16 mouse cellular contexts compared by ENCODE assay signal in the genomic region with DNA sequence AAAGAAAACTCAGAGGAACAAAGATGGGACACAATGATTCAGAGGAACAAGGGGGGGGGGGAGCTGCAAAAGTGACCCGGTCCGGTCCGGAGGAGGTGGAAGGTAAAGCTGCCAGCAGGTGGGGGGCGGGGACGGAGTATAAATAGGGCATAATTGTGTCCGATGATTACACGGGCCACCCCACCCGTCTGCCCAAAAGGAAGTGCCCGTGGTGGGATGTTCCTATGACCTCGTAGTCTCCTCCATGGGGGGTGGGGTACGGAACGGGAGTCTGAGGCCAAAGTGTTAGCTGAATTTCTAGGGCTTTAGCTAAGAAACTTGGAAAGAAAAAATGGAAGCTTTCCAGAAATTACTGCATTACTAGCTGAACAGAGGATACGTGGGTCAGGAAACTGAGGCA. TPM values are rescaled to one million over a fixed set of nuclear protein-coding genes. Genes with fewer than 3 reads are reported as not detected.
A peak's percentile ranks its signal among the peaks of the same experiment; 100 is the strongest.
DNase-seq lines count a peak whose midpoint lies in the region; ATAC-seq and TF ChIP-seq lines count a peak whose summit lies in the region.
"Had no signal": no experiment of that assay in that cellular context is flagged by ENCODE, and none has a peak within 500 bp of the region (broad histone marks: within the 10 kb centered on the region; RNA-seq: fewer than 3 reads in every experiment).

No protein-coding gene starts in this region.

- TF ChIP-seq CTCF in liver, postnatal 0 days (IDR thresholded peaks at IDR 0.05; ENCODE audit: low read depth), result no peak

- no peak for DNase-seq in heart, postnatal 4 days
- DNase-seq in liver, postnatal 0 days, result no peak
- no peak for DNase-seq in layer of hippocampus, adult 18-20 months (ENCODE audit: low spot score in 2 of 2)
- DNase-seq: adrenal gland, postnatal 10 days; heart, adult 11 months; thymus, postnatal 25 days had no signal

- peaks cover 19% of the 10 kb centered on the region for H3K27me3 ChIP-seq in heart, embryonic 11.5 days (ENCODE audit: control insufficient read depth, insufficient read depth, low read length)
- H3K27me3 ChIP-seq in liver, embryonic 12.5 days (replicated peaks), result peaks cover 91% of the 10 kb centered on the region
- H3K27me3 ChIP-seq in liver, postnatal 0 days (ENCODE audit: insufficient read depth, low read length), result peaks cover 40% of the 10 kb centered on the region
- no peaks in the 10 kb centered on the region for H3K27me3 ChIP-seq in embryonic facial prominence, embryonic 13.5 days
- no peaks in the 10 kb centered on the region for H3K27me3 ChIP-seq in stomach, embryonic 14.5 days (ENCODE audit: control insufficient read depth, insufficient read depth, low read length)

- no peak overlapping the region for H3K27ac ChIP-seq in heart, embryonic 11.5 days (ENCODE audit: low read depth, low read length)
- no peak overlapping the region for H3K27ac ChIP-seq in liver, embryonic 12.5 days
- no peak overlapping the region for H3K27ac ChIP-seq in liver, postnatal 0 days (ENCODE audit: low read depth)
- peak overlapping the region; percentile 88 for H3K27ac ChIP-seq in embryonic facial prominence, embryonic 13.5 days
- peak overlapping the region; percentile 44; the same call in 1 of the 2 replicates for H3K27ac ChIP-seq in stomach, embryonic 14.5 days (ENCODE audit: low read length)
- H3K27ac ChIP-seq: kidney, postnatal 0 days; midbrain, embryonic 15.5 days had no signal

- H3K4me3 ChIP-seq in heart, embryonic 11.5 days (ENCODE audit: low read depth, low read length), result no peak overlapping the region
- H3K4me3 ChIP-seq in liver, embryonic 12.5 days, result no peak overlapping the region
- H3K4me3 ChIP-seq in liver, postnatal 0 days (ENCODE audit: low read depth, low read length), result no peak overlapping the region
- H3K4me3 ChIP-seq in embryonic facial prominence, embryonic 13.5 days, result peak overlapping the region; percentile 28
- peak overlapping the region; percentile 17; the same call in 1 of the 2 replicates for H3K4me3 ChIP-seq in stomach, embryonic 14.5 days (ENCODE audit: low read depth, low read length)
- H3K4me3 ChIP-seq: midbrain, embryonic 15.5 days had no signal

- H3K4me1 ChIP-seq in heart, embryonic 11.5 days (ENCODE audit: control insufficient read depth, insufficient read depth, low read length), result peaks cover 17% of the 10 kb centered on the region
- H3K4me1 ChIP-seq in liver, embryonic 12.5 days, result peaks cover 32% of the 10 kb centered on the region
- no peaks in the 10 kb centered on the region for H3K4me1 ChIP-seq in liver, postnatal 0 days (ENCODE audit: insufficient read depth)
- H3K4me1 ChIP-seq in embryonic facial prominence, embryonic 13.5 days, result peaks cover 39% of the 10 kb centered on the region
- H3K4me1 ChIP-seq in stomach, embryonic 14.5 days (ENCODE audit: control insufficient read depth, insufficient read depth, low read length), result peaks cover 18% of the 10 kb centered on the region

- peak overlapping the region; percentile 36 for H3K4me2 ChIP-seq in heart, embryonic 11.5 days
- H3K4me2 ChIP-seq in liver, embryonic 12.5 days, result peak overlapping the region; percentile 13; the same call in 1 of the 2 replicates
- H3K4me2 ChIP-seq in liver, postnatal 0 days (ENCODE audit: low read depth, low read length), result no peak overlapping the region; the same call in 1 of the 2 replicates
- H3K4me2 ChIP-seq in embryonic facial prominence, embryonic 13.5 days, result peak overlapping the region; percentile 54
- H3K4me2 ChIP-seq in stomach, embryonic 14.5 days (replicated peaks; ENCODE audit: low read depth, low read length), result peak overlapping the region; percentile 39
- H3K4me2 ChIP-seq: midbrain, embryonic 15.5 days had no signal

- no peak for TF ChIP-seq EP300 in liver, postnatal 0 days (IDR thresholded peaks at IDR 0.05; ENCODE audit: low read depth)

- WGBS in heart, embryonic 11.5 days (ENCODE audit: insufficient replicate concordance), result 12% methylated on average over 13 of the region's 13 CpGs
- 14% methylated on average over 13 of the region's 13 CpGs for WGBS in liver, embryonic 12.5 days (ENCODE audit: insufficient replicate concordance)
- WGBS in liver, postnatal 0 days (ENCODE audit: insufficient replicate concordance), result 21% methylated on average over 13 of the region's 13 CpGs
- 9% methylated on average over 13 of the region's 13 CpGs for WGBS in embryonic facial prominence, embryonic 13.5 days
- 27% methylated on average over 13 of the region's 13 CpGs for WGBS in stomach, embryonic 14.5 days

- H3K9ac ChIP-seq in heart, embryonic 11.5 days (ENCODE audit: low read depth, low read length), result no peak overlapping the region
- no peak overlapping the region for H3K9ac ChIP-seq in liver, embryonic 12.5 days
- H3K9ac ChIP-seq in liver, postnatal 0 days (replicated peaks), result no peak overlapping the region
- H3K9ac ChIP-seq in embryonic facial prominence, embryonic 13.5 days, result peak overlapping the region; percentile 58; the same call in 1 of the 2 replicates
- H3K9ac ChIP-seq in stomach, embryonic 14.5 days (replicated peaks; ENCODE audit: low read depth, low read length), result no peak overlapping the region
- H3K9ac ChIP-seq: midbrain, embryonic 15.5 days had no signal

- H3K9me3 ChIP-seq in heart, embryonic 11.5 days (replicated peaks; ENCODE audit: control insufficient read depth, low read length), result no peaks in the 10 kb centered on the region
- no peaks in the 10 kb centered on the region for H3K9me3 ChIP-seq in liver, embryonic 12.5 days (replicated peaks)
- no peaks in the 10 kb centered on the region for H3K9me3 ChIP-seq in liver, postnatal 0 days (ENCODE audit: low read length)
- H3K9me3 ChIP-seq in embryonic facial prominence, embryonic 13.5 days, result no peaks in the 10 kb centered on the region
- H3K9me3 ChIP-seq in stomach, embryonic 14.5 days (ENCODE audit: control insufficient read depth, low read depth, low read length), result no peaks in the 10 kb centered on the region
- H3K9me3 ChIP-seq: midbrain, embryonic 15.5 days had no signal

- ATAC-seq in heart, embryonic 11.5 days (replicated peaks; ENCODE audit: insufficient number of reproducible peaks, low FRiP score, low TSS enrichment), result no peak
- ATAC-seq in liver, embryonic 12.5 days, result no peak
- ATAC-seq in liver, postnatal 0 days, result no peak
- no peak for ATAC-seq in embryonic facial prominence, embryonic 13.5 days (ENCODE audit: insufficient number of reproducible peaks, insufficient read depth, low FRiP score, low TSS enrichment, low read depth)
- no peak for ATAC-seq in stomach, embryonic 14.5 days (ENCODE audit: insufficient number of reproducible peaks, insufficient read depth, low FRiP score, low read depth)
- no peak for ATAC-seq in frontal cortex, adult (ENCODE audit: low TSS enrichment)
- ATAC-seq: forebrain, embryonic 16.5 days; midbrain, embryonic 15.5 days; Patski had no signal

- no peaks in the 10 kb centered on the region for H3K36me3 ChIP-seq in heart, embryonic 11.5 days (ENCODE audit: control insufficient read depth, insufficient read depth, low read length)
- H3K36me3 ChIP-seq in liver, embryonic 12.5 days, result no peaks in the 10 kb centered on the region
- no peaks in the 10 kb centered on the region for H3K36me3 ChIP-seq in liver, postnatal 0 days (replicated peaks; ENCODE audit: insufficient read depth, low read length)
- H3K36me3 ChIP-seq in embryonic facial prominence, embryonic 13.5 days, result no peaks in the 10 kb centered on the region
- H3K36me3 ChIP-seq in stomach, embryonic 14.5 days (ENCODE audit: control insufficient read depth, insufficient read depth, low read length), result no peaks in the 10 kb centered on the region
- H3K36me3 ChIP-seq: midbrain, embryonic 15.5 days had no signal

RNA-seq across cellular contexts. Expression of gene Sp7, which starts 3.0 kb away (rescaled TPM):
- polyA plus RNA-seq in heart, embryonic 11.5 days (2014; fragmentation: Nextera tagmentation; extraction: Ambion mirVana), result 0.20 and 0.52 TPM in 2 replicates
- total RNA-seq in heart, postnatal 4 days (2021), result not detected
- polyA plus RNA-seq in liver, embryonic 12.5 days (2016; fragmentation: Nextera tagmentation; extraction: Ambion mirVana), result 0.37 and 0.63 TPM in 2 replicates
- not detected in 2 replicates for polyA plus RNA-seq in liver, postnatal 0 days (2015; fragmentation: Nextera tagmentation; extraction: Ambion mirVana)
- polyA plus RNA-seq in embryonic facial prominence, embryonic 13.5 days (2015; fragmentation: Nextera tagmentation; extraction: Ambion mirVana), result 24.1 and 32.7 TPM in 2 replicates
- 2.0 and 2.5 TPM in 2 replicates for polyA plus RNA-seq in stomach, embryonic 14.5 days (2014; fragmentation: Nextera tagmentation; extraction: Ambion mirVana)
- under 1 TPM; 0.41 to 0.45 TPM for total RNA-seq in layer of hippocampus, adult 18-20 months (2021)
- polyA plus RNA-seq: Patski; small intestine, adult 2 months had no signal

RNA-seq across cellular contexts. Expression of gene Aaas, which starts 19.4 kb away (rescaled TPM):
- polyA plus RNA-seq in heart, embryonic 11.5 days (2014; fragmentation: Nextera tagmentation; extraction: Ambion mirVana), result 62.9 and 64.9 TPM in 2 replicates
- total RNA-seq in heart, postnatal 4 days (2021), result 10 to 100 TPM; 29.2 to 30.0 TPM
- 69.7 and 74.7 TPM in 2 replicates for polyA plus RNA-seq in liver, embryonic 12.5 days (2016; fragmentation: Nextera tagmentation; extraction: Ambion mirVana)
- 15.6 and 18.8 TPM in 2 replicates for polyA plus RNA-seq in liver, postnatal 0 days (2015; fragmentation: Nextera tagmentation; extraction: Ambion mirVana)
- polyA plus RNA-seq in embryonic facial prominence, embryonic 13.5 days (2015; fragmentation: Nextera tagmentation; extraction: Ambion mirVana), result 72.9 and 80.6 TPM in 2 replicates
- polyA plus RNA-seq in stomach, embryonic 14.5 days (2014; fragmentation: Nextera tagmentation; extraction: Ambion mirVana), result 63.8 and 68.4 TPM in 2 replicates
- total RNA-seq in layer of hippocampus, adult 18-20 months (2021), result 10 to 100 TPM; 19.2 to 23.6 TPM

RNA-seq across cellular contexts. Expression of gene Sp1, which starts 36.0 kb away (rescaled TPM):
- 7.5 and 8.1 TPM in 2 replicates for polyA plus RNA-seq in heart, embryonic 11.5 days (2014; fragmentation: Nextera tagmentation; extraction: Ambion mirVana)
- total RNA-seq in heart, postnatal 4 days (2021), result 10 to 100 TPM; 55.5 to 74.3 TPM
- polyA plus RNA-seq in liver, embryonic 12.5 days (2016; fragmentation: Nextera tagmentation; extraction: Ambion mirVana), result 5.1 and 5.6 TPM in 2 replicates
- polyA plus RNA-seq in liver, postnatal 0 days (2015; fragmentation: Nextera tagmentation; extraction: Ambion mirVana), result 2.8 and 2.9 TPM in 2 replicates
- polyA plus RNA-seq in embryonic facial prominence, embryonic 13.5 days (2015; fragmentation: Nextera tagmentation; extraction: Ambion mirVana), result 12.3 and 14.1 TPM in 2 replicates
- 16.9 and 18.9 TPM in 2 replicates for polyA plus RNA-seq in stomach, embryonic 14.5 days (2014; fragmentation: Nextera tagmentation; extraction: Ambion mirVana)
- 10 to 100 TPM; 25.7 to 26.3 TPM for total RNA-seq in layer of hippocampus, adult 18-20 months (2021)

RNA-seq across cellular contexts. Expression of gene Myg1, which starts 38.5 kb away (rescaled TPM):
- polyA plus RNA-seq in heart, embryonic 11.5 days (2014; fragmentation: Nextera tagmentation; extraction: Ambion mirVana), result 72.7 and 77.8 TPM in 2 replicates
- 10 to 100 TPM; 31.8 to 37.3 TPM for total RNA-seq in heart, postnatal 4 days (2021)
- 62.0 and 66.8 TPM in 2 replicates for polyA plus RNA-seq in liver, embryonic 12.5 days (2016; fragmentation: Nextera tagmentation; extraction: Ambion mirVana)
- 28.1 and 30.8 TPM in 2 replicates for polyA plus RNA-seq in liver, postnatal 0 days (2015; fragmentation: Nextera tagmentation; extraction: Ambion mirVana)
- 109 TPM in 2 replicates for polyA plus RNA-seq in embryonic facial prominence, embryonic 13.5 days (2015; fragmentation: Nextera tagmentation; extraction: Ambion mirVana)
- polyA plus RNA-seq in stomach, embryonic 14.5 days (2014; fragmentation: Nextera tagmentation; extraction: Ambion mirVana), result 96.9 and 109 TPM in 2 replicates
- total RNA-seq in layer of hippocampus, adult 18-20 months (2021), result 10 to 100 TPM; 69.4 to 72.5 TPM

RNA-seq across cellular contexts. Expression of gene Pfdn5, which starts 44.1 kb away (rescaled TPM):
- polyA plus RNA-seq in heart, embryonic 11.5 days (2014; fragmentation: Nextera tagmentation; extraction: Ambion mirVana), result 307 and 350 TPM in 2 replicates
- total RNA-seq in heart, postnatal 4 days (2021), result 100 to 1,000 TPM; 334 to 351 TPM
- polyA plus RNA-seq in liver, embryonic 12.5 days (2016; fragmentation: Nextera tagmentation; extraction: Ambion mirVana), result 150 and 168 TPM in 2 replicates
- 172 and 179 TPM in 2 replicates for polyA plus RNA-seq in liver, postnatal 0 days (2015; fragmentation: Nextera tagmentation; extraction: Ambion mirVana)
- 458 and 502 TPM in 2 replicates for polyA plus RNA-seq in embryonic facial prominence, embryonic 13.5 days (2015; fragmentation: Nextera tagmentation; extraction: Ambion mirVana)
- polyA plus RNA-seq in stomach, embryonic 14.5 days (2014; fragmentation: Nextera tagmentation; extraction: Ambion mirVana), result 500 and 514 TPM in 2 replicates
- 100 to 1,000 TPM; 469 to 474 TPM for total RNA-seq in layer of hippocampus, adult 18-20 months (2021)

Comparison
In these comparisons a context has a peak if more than half of its experiments do, and no peak if none do; other contexts are left out.
1. H3K27ac ChIP-seq: peak in embryonic facial prominence, embryonic 13.5 days (single experiment) and stomach, embryonic 14.5 days (single experiment); none in heart, embryonic 11.5 days (single experiment), liver, embryonic 12.5 days (single experiment) and liver, postnatal 0 days (single experiment).
2. H3K4me3 ChIP-seq: peak in embryonic facial prominence, embryonic 13.5 days (single experiment) and stomach, embryonic 14.5 days (single experiment); none in heart, embryonic 11.5 days (single experiment), liver, embryonic 12.5 days (single experiment) and liver, postnatal 0 days (single experiment).